Mouse (Mus musculus): Measurements from ENCODE around the gene Lrit2. TPM values are rescaled to one million over a fixed set of nuclear protein-coding genes. Genes with fewer than 3 reads are reported as not detected.

Gene Lrit2
- total RNA-seq, 1 experiment = not detected

- H3K36me3 ChIP-seq (ENCODE audit: control insufficient read depth, insufficient read depth, low read length, poor library complexity, severe bottlenecking) = no peaks in the 10 kb centered on the region
- DNase-seq (ENCODE audit: low read depth, low spot score) = no peak
- H3K9me3 ChIP-seq (ENCODE audit: control insufficient read depth, insufficient read depth, low read depth, low read length) = no peaks in the 10 kb centered on the region
- H3K4me3 ChIP-seq (ENCODE audit: insufficient read depth in 1 of 2, low read depth in 1 of 2, low read length in 2 of 2, poor library complexity in 1 of 2, severe bottlenecking in 1 of 2) = no peak overlapping the region
- H3K27ac ChIP-seq (ENCODE audit: insufficient read depth, low read depth, low read length, poor library complexity, severe bottlenecking) = no peak overlapping the region
- TF ChIP-seq ZNF384 (IDR thresholded peaks at IDR 0.05; ENCODE audit: low read depth, low read length) = no peak
- no peak for TF ChIP-seq HCFC1 (IDR thresholded peaks at IDR 0.05; ENCODE audit: borderline replicate concordance, insufficient read depth, low read length)
- no peak for TF ChIP-seq CHD2 (IDR thresholded peaks at IDR 0.05; ENCODE audit: low read depth, low read length)
- TF ChIP-seq MAFK (IDR thresholded peaks at IDR 0.05; ENCODE audit: insufficient read depth, low read depth, low read length) = no peak
- in situ Hi-C loops (cut with MboI; ENCODE audit: low sequenced_read_pairs in 2 of 2, unreplicated experiment in 2 of 2) = no loop called here
- no peaks in the 10 kb centered on the region; a peak in 1 of 4 replicates for H3K4me1 ChIP-seq (ENCODE audit: control insufficient read depth in 2 of 2, insufficient read depth in 2 of 2, low read length in 2 of 2, poor library complexity in 1 of 2)
- H3K9ac ChIP-seq (ENCODE audit: insufficient read depth, low read depth, low read length, poor library complexity, severe bottlenecking) = no peak overlapping the region
These were observed 34.8 kb downstream of the Lrit2 start for GRCm38 (mm10) chr14:37102484-37102883.

- Histone ChIP-seq H3K9me3 (ENCODE audit: control insufficient read depth, insufficient read depth, low read depth, low read length) (no peaks in the 10 kb centered on the region), H3K27ac (ENCODE audit: insufficient read depth, low read depth, low read length, poor library complexity, severe bottlenecking) (no peak overlapping the region), H3K4me1 (ENCODE audit: control insufficient read depth in 2 of 2, insufficient read depth in 2 of 2, low read length in 2 of 2, poor library complexity in 1 of 2) (no peaks in the 10 kb centered on the region), H3K9ac (ENCODE audit: insufficient read depth, low read depth, low read length, poor library complexity, severe bottlenecking) (no peak overlapping the region), H3K4me3 (ENCODE audit: insufficient read depth in 1 of 2, low read depth in 1 of 2, low read length in 2 of 2, poor library complexity in 1 of 2, severe bottlenecking in 1 of 2) (no peak overlapping the region), H3K36me3 (ENCODE audit: control insufficient read depth, insufficient read depth, low read length, poor library complexity, severe bottlenecking) (no peaks in the 10 kb centered on the region)
- DNase-seq (ENCODE audit: low read depth, low spot score) = no peak
- TF ChIP-seq MAFK (IDR thresholded peaks at IDR 0.05; ENCODE audit: insufficient read depth, low read depth, low read length) = no peak
- no peak for TF ChIP-seq HCFC1 (IDR thresholded peaks at IDR 0.05; ENCODE audit: borderline replicate concordance, insufficient read depth, low read length)
- TF ChIP-seq ZNF384 (IDR thresholded peaks at IDR 0.05; ENCODE audit: low read depth, low read length) = no peak
- TF ChIP-seq CHD2 (IDR thresholded peaks at IDR 0.05; ENCODE audit: low read depth, low read length) = no peak
- TF ChIP-seq ZC3H11A (IDR thresholded peaks at IDR 0.05; ENCODE audit: borderline replicate concordance, low read depth, low read length) = no peak
- in situ Hi-C loops (cut with MboI; ENCODE audit: low sequenced_read_pairs in 2 of 2, unreplicated experiment in 2 of 2) = no loop called here
These were observed 37.0 kb downstream of the Lrit2 start for GRCm38 (mm10) chr14:37104747-37105146.

- Histone ChIP-seq H3K9me3 (ENCODE audit: control insufficient read depth, insufficient read depth, low read depth, low read length) (no peaks in the 10 kb centered on the region), H3K4me1 (ENCODE audit: control insufficient read depth in 2 of 2, insufficient read depth in 2 of 2, low read length in 2 of 2, poor library complexity in 1 of 2) (no peaks in the 10 kb centered on the region), H3K9ac (ENCODE audit: insufficient read depth, low read depth, low read length, poor library complexity, severe bottlenecking) (no peak overlapping the region), H3K36me3 (ENCODE audit: control insufficient read depth, insufficient read depth, low read length, poor library complexity, severe bottlenecking) (no peaks in the 10 kb centered on the region), H3K4me3 (ENCODE audit: insufficient read depth in 1 of 2, low read depth in 1 of 2, low read length in 2 of 2, poor library complexity in 1 of 2, severe bottlenecking in 1 of 2) (no peak overlapping the region), H3K27ac (ENCODE audit: insufficient read depth, low read depth, low read length, poor library complexity, severe bottlenecking) (no peak overlapping the region)
- in situ Hi-C loops (cut with MboI; ENCODE audit: low sequenced_read_pairs in 2 of 2, unreplicated experiment in 2 of 2) = no loop called here
- no peak for TF ChIP-seq HCFC1 (IDR thresholded peaks at IDR 0.05; ENCODE audit: borderline replicate concordance, insufficient read depth, low read length)
- no peak for TF ChIP-seq MAFK (IDR thresholded peaks at IDR 0.05; ENCODE audit: insufficient read depth, low read depth, low read length)
- no peak for TF ChIP-seq ZNF384 (IDR thresholded peaks at IDR 0.05; ENCODE audit: low read depth, low read length)
- no peak for TF ChIP-seq CHD2 (IDR thresholded peaks at IDR 0.05; ENCODE audit: low read depth, low read length)
- TF ChIP-seq ZC3H11A (IDR thresholded peaks at IDR 0.05; ENCODE audit: borderline replicate concordance, low read depth, low read length) = no peak
- no peak for DNase-seq (ENCODE audit: low read depth, low spot score)
These were observed 38.1 kb downstream of the Lrit2 start for GRCm38 (mm10) chr14:37105846-37106245.

GRCm38 (mm10) chr14:37109460-37109859, 41.7 kb downstream of the Lrit2 start:
- no peaks in the 10 kb centered on the region for H3K36me3 ChIP-seq (ENCODE audit: control insufficient read depth, insufficient read depth, low read length, poor library complexity, severe bottlenecking)
- TF ChIP-seq MAFK (IDR thresholded peaks at IDR 0.05; ENCODE audit: insufficient read depth, low read depth, low read length) = no peak
- H3K9me3 ChIP-seq (ENCODE audit: control insufficient read depth, insufficient read depth, low read depth, low read length) = no peaks in the 10 kb centered on the region
- H3K9ac ChIP-seq (ENCODE audit: insufficient read depth, low read depth, low read length, poor library complexity, severe bottlenecking) = no peak overlapping the region
- H3K27ac ChIP-seq (ENCODE audit: insufficient read depth, low read depth, low read length, poor library complexity, severe bottlenecking) = no peak overlapping the region
- no peak overlapping the region for H3K4me3 ChIP-seq (ENCODE audit: insufficient read depth in 1 of 2, low read depth in 1 of 2, low read length in 2 of 2, poor library complexity in 1 of 2, severe bottlenecking in 1 of 2)
- no peaks in the 10 kb centered on the region for H3K4me1 ChIP-seq (ENCODE audit: control insufficient read depth in 2 of 2, insufficient read depth in 2 of 2, low read length in 2 of 2, poor library complexity in 1 of 2)
- in situ Hi-C loops (cut with MboI; ENCODE audit: low sequenced_read_pairs in 2 of 2, unreplicated experiment in 2 of 2) = no loop called here
- no peak for DNase-seq (ENCODE audit: low read depth, low spot score)

GRCm38 (mm10) chr14:37109975-37110374, 42.2 kb downstream of the Lrit2 start:
- no peak overlapping the region for H3K4me3 ChIP-seq (ENCODE audit: insufficient read depth in 1 of 2, low read depth in 1 of 2, low read length in 2 of 2, poor library complexity in 1 of 2, severe bottlenecking in 1 of 2)
- no peak for TF ChIP-seq HCFC1 (IDR thresholded peaks at IDR 0.05; ENCODE audit: borderline replicate concordance, insufficient read depth, low read length)
- no peak for TF ChIP-seq ZC3H11A (IDR thresholded peaks at IDR 0.05; ENCODE audit: borderline replicate concordance, low read depth, low read length)
- TF ChIP-seq ZNF384 (IDR thresholded peaks at IDR 0.05; ENCODE audit: low read depth, low read length) = no peak
- no peak for TF ChIP-seq MAFK (IDR thresholded peaks at IDR 0.05; ENCODE audit: insufficient read depth, low read depth, low read length)
- no peak for TF ChIP-seq CHD2 (IDR thresholded peaks at IDR 0.05; ENCODE audit: low read depth, low read length)
- DNase-seq (ENCODE audit: low read depth, low spot score) = no peak
- H3K27ac ChIP-seq (ENCODE audit: insufficient read depth, low read depth, low read length, poor library complexity, severe bottlenecking) = no peak overlapping the region
- H3K4me1 ChIP-seq (ENCODE audit: control insufficient read depth in 2 of 2, insufficient read depth in 2 of 2, low read length in 2 of 2, poor library complexity in 1 of 2) = no peaks in the 10 kb centered on the region
- in situ Hi-C loops (cut with MboI; ENCODE audit: low sequenced_read_pairs in 2 of 2, unreplicated experiment in 2 of 2) = no loop called here
- no peaks in the 10 kb centered on the region for H3K9me3 ChIP-seq (ENCODE audit: control insufficient read depth, insufficient read depth, low read depth, low read length)
- H3K36me3 ChIP-seq (ENCODE audit: control insufficient read depth, insufficient read depth, low read length, poor library complexity, severe bottlenecking) = no peaks in the 10 kb centered on the region
- H3K9ac ChIP-seq (ENCODE audit: insufficient read depth, low read depth, low read length, poor library complexity, severe bottlenecking) = no peak overlapping the region

Data from ES-E14 (cell line).